Mouse (Mus musculus) testis, adult 2 months (tissue): ENCODE measurements around the gene Sft2d1. TPM values are rescaled to one million over a fixed set of nuclear protein-coding genes. Genes with fewer than 3 reads are reported as not detected.
"Not testable (repeated sequence)": the region's sequence is repeated elsewhere in the genome, so short reads cannot be mapped to it uniquely, and the experiment has no call there.

Source experiments
- H3K27ac ChIP-seq: fragments of 200-500 bp; 2 replicates; pipeline ENCODE4 v1.5.1; 2012; ENCODE audit warnings: low read depth, low read length; ENCODE audit not compliant: control insufficient read depth, insufficient read depth
- H3K27me3 ChIP-seq: fragments of 200-500 bp; 2 replicates; pipeline ENCODE4 v1.6.1; 2012; ENCODE audit warnings: mild to moderate bottlenecking, low read length, moderate library complexity; ENCODE audit not compliant: control insufficient read depth, insufficient read depth
- H3K36me3 ChIP-seq: fragments of 200-500 bp; 2 replicates; pipeline ENCODE4 v1.6.1; 2012; ENCODE audit warnings: mild to moderate bottlenecking, low read length; ENCODE audit not compliant: control insufficient read depth, insufficient read depth
- H3K4me1 ChIP-seq: fragments of 200-500 bp; 2 replicates; pipeline ENCODE4 v1.6.1; 2012; ENCODE audit warnings: low read length; ENCODE audit not compliant: control insufficient read depth, insufficient read depth
- H3K4me3 ChIP-seq: fragments of 200-500 bp; 2 replicates; pipeline ENCODE4 v1.5.1; 2012; ENCODE audit warnings: low read depth, mild to moderate bottlenecking, low read length, moderate library complexity, mixed read lengths; ENCODE audit not compliant: control insufficient read depth
- CTCF ChIP-seq: fragments of 200-500 bp; IDR thresholded peaks from 2 replicates; pipeline ENCODE4 v1.5.1; 2012; ENCODE audit warnings: low read depth, mild to moderate bottlenecking, inconsistent platforms, low read length, moderate library complexity; ENCODE audit not compliant: control insufficient read depth, insufficient read depth, insufficient replicate concordance
- POLR2A ChIP-seq: fragments of 200-500 bp; IDR thresholded peaks from 2 replicates; pipeline ENCODE4 v1.6.1; 2012; ENCODE audit warnings: low read depth, mild to moderate bottlenecking, inconsistent platforms, low read length, moderate library complexity; ENCODE audit not compliant: control insufficient read depth
- polyA plus RNA-seq: library from polyadenylated mRNA; depleted of rRNA; stranded (reverse); fragments of >200 nt; gene quantifications from 2 replicates; pipeline ENCODE4 v1.2.3, GENCODE M21; 2012

Sft2d1 gene
- polyA plus RNA-seq, 1 experiment = 40.9 TPM

DNA sequence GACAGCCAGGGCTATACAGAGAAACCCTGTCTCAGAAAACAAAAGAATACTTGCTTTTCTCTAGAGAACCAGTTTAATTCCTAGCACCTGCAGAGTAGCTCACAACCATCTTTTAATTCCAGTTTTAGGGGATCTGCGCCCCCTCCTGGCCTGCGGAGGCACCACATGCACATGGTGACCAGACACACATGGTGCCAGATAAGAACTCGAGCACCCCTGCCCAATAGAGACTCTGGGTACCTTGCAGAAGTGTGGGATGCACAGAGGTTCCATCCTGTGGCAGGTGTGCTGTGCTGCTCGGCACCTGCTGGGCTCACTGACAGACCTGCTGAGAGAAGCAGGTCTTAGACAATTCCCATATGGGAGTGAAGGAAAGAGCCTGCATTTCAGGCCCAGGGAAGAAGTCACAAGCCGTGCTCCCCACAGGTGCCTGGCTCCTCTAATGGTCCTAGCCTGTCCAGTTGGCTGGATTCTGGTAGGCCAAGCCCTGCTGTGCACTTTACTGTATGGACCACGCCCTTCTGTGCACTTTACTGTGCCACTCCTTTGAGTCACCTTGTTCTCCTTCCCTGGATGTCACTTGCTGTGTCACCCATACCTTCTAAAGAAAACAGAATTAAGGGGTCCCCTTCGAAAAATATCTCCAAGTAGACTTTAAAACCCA is 17.7 kb downstream of the Sft2d1 start:
- Histone ChIP-seq H3K27me3 (no peaks in the 10 kb centered on the region), H3K27ac (no peak overlapping the region), H3K4me1 (no peaks in the 10 kb centered on the region), H3K36me3 (no peaks in the 10 kb centered on the region; the same call in 1 of the 2 replicates), H3K4me3 (no peak overlapping the region)
- peak; percentile 45; the same call in 1 of the 2 replicates for TF ChIP-seq CTCF
- TF ChIP-seq POLR2A = no peak

DNA sequence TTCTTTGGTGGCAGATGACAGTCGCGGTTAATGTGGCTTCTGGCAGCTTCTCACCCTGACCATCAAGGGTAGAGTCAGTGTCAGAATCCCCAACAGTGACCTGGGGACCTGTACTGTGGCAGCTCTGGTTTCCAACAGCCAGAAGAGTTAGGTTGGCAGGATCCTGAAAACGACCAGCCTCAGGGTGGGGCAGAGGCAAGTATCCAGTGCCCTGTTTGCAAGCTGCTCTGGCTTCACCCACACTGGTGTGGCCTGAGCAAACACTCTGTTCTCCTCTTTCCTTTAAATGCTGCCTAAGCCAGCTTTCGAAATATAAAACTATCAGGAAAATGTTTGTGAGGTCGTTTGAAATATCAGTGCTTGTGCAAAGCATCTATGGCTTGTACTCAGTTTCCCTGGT is 19.7 kb downstream of the Sft2d1 start:
- Histone ChIP-seq H3K4me1 (no peaks in the 10 kb centered on the region), H3K27ac (no peak overlapping the region), H3K36me3 (no peaks in the 10 kb centered on the region), H3K27me3 (no peaks in the 10 kb centered on the region), H3K4me3 (no peak overlapping the region)
- TF ChIP-seq CTCF = no peak
- TF ChIP-seq POLR2A = no peak

DNA sequence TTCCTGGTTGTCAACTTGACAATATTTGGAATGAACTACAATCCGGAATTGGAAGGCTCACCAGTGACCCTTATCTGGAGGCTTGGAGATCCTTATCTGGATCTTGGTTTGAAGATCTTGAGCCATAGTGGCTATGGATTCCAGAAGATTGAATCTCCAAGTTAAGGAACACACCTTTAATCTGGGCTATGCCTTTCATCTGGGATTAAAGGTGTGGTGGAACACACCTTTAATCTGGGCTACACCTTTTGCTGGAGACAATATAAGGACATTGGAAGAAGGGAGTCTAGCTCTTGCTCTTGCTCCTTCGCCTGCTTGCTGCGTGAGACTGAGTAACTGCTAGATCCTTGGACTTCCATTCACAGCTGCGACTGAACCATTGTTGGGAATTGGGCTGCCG is 26.3 kb downstream of the Sft2d1 start, which contains the start of gene Prr18:
TSS of gene Prr18 (plus strand) at position 301 of the 400 bp plus-strand sequence.
- peaks cover 18% of the 10 kb centered on the region for H3K4me1 ChIP-seq
- not testable (repeated sequence) for H3K27ac ChIP-seq, H3K27me3 ChIP-seq, H3K36me3 ChIP-seq, H3K4me3 ChIP-seq

DNA sequence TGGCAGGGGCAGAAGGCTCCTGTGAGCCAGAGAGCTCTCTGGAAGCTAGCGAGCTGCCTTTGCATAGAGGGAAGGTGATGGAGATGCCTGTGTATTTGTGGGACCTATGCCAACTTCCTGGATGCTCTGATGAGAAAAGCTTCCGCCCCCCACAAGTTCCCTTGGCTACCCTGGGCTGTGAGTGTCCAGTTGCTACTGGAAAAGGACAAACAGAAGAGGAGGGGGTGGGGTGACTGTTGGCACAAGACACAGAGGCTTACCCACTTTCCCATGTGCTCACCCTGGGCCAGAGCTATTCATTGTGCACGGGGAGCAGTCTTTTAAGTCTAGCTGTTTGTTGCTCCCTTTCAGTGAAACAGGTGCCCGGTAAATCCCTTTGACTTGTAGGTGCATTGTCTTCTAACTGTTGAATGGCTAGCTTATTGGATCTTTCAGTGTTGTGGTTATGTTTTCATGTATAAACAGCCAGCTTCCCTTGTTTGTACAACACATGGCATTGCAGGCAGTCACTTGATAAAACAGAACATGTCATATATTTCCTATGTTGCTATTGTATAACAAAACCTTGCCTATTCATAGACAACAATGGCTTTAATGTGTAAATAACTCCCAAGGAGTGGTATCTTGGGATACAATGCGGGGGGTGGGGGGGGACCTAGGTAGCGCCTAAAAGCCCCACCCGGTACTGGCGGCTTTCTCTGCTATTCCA is 28.9 kb downstream of the Sft2d1 start:
- no peak overlapping the region for H3K27ac ChIP-seq
- peaks cover 2% of the 10 kb centered on the region; the same call in 1 of the 2 replicates for H3K27me3 ChIP-seq

DNA sequence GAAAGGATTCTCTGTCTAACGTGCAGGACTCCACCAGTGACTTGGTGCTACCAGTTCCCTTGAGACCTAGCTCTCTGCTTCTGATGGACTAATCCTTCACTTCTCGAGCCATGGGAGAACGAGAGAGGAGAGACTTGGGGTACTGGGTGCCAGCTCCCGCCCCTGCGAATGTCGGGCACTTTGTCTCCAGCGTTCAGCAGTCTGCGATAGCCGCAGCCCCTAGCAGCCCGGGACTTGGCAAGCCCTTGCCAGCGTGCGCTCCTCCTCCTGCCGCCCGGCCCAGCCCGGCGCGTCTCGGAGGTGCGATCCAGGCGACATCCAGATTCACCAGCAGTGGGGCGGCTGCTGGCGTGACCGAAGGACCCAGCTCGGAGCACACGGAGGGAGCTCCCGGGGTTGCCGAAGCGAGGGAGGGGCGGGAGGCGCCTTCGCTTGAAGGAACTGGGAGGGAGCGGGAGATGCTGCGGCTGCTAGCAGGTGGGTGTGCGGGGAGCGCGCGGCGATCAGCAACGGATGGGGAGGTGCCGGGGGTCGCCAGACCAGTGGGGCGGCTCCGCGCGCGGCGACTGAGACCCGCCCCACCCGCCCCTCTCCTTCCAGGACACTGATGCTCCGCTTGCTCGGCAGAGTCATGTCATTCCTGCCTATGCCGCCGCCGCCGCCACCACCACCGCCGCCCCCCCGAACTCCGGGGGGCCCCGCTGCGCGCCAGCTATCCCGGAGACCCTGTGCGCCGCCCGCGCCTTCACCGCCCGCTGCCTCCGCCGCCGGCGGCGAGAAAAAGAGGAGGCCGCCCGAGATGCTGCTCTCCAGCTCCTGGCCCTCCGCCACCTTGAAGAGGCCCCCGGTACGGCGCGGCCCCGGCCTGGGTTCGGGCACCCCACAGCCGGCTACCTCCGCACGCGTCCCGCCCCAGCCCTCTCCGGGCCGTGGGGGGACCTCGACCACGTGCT is 29.8 kb downstream of the Sft2d1 start:
- H3K36me3 ChIP-seq = no peaks in the 10 kb centered on the region
- TF ChIP-seq POLR2A (no peak), CTCF (no peak)
- no peak overlapping the region for H3K27ac ChIP-seq
- H3K4me3 ChIP-seq = peak overlapping the region; percentile 56
- H3K27me3 ChIP-seq = peaks cover 2% of the 10 kb centered on the region; the same call in 1 of the 2 replicates
- peaks cover 18% of the 10 kb centered on the region for H3K4me1 ChIP-seq

More for the DNA sequence above, 28.9 kb downstream of the Sft2d1 start:
- TF ChIP-seq CTCF = no peak
- TF ChIP-seq POLR2A = no peak
- no peaks in the 10 kb centered on the region for H3K36me3 ChIP-seq
- H3K4me1 ChIP-seq = peaks cover 18% of the 10 kb centered on the region
- no peak overlapping the region for H3K4me3 ChIP-seq

DNA sequence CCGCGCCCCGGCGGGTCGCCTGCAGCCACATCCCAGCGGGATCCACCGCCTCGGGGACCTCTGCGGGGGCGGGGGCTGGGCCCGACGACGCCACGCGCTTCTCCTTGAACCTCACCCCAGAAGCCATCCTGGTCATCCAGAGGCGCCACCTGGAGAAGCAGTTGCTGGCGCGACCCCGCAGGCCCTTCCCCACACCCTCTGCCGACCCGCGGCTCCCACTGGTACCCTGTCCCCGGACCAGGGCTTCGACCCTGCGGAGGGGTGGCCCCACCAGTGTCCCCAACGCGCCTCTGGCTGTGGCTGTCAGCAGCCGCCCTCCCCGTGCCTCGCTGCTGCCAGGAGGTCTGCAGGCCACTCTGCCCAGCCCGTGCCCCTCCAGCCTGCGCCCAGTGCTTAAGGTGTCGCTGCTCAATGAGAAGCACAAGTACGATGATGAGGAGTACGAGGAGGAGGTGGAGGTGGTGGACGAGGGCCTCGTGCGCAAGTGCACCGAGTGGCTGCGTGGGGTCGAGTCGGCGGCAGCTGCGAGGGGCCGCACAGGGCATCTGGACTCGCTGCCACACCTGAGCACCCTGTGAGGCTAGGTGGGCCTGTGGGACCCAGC is 30.6 kb downstream of the Sft2d1 start:
- Histone ChIP-seq H3K27me3 (peaks cover 2% of the 10 kb centered on the region; the same call in 1 of the 2 replicates), H3K4me3 (peak overlapping the region; percentile 56), H3K36me3 (no peaks in the 10 kb centered on the region), H3K4me1 (peaks cover 18% of the 10 kb centered on the region), H3K27ac (no peak overlapping the region)
- TF ChIP-seq CTCF = no peak
- 0 out of 2 replicates have a peak, but pooled peaks have one; percentile 21 for TF ChIP-seq POLR2A

DNA sequence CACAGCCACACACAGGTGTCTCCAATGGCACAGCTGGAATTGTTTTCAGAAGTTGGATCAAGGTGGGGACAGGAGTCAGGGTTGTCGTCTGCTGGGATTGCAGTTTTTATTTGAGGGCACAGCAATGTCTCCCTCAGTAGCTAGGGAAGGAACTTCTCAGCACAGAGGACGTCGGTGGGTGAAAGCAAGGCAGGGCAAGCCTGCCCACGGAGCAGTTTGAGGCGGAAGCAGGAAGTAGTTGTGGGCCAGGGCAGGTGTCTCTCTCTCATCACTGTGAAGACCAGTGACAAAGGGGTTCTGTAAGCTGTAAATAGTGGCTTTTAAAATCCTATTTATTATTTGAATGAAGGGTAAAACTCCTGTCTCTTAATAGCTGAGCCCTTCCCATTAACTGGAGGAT is 31.8 kb downstream of the Sft2d1 start:
- H3K4me3 ChIP-seq = no peak overlapping the region
- no peak for TF ChIP-seq CTCF
- no peak for TF ChIP-seq POLR2A
- H3K27ac ChIP-seq = no peak overlapping the region
- no peaks in the 10 kb centered on the region for H3K36me3 ChIP-seq
- H3K4me1 ChIP-seq = peaks cover 18% of the 10 kb centered on the region
- H3K27me3 ChIP-seq = peaks cover 2% of the 10 kb centered on the region; the same call in 1 of the 2 replicates
